Mouse (Mus musculus) brown adipose tissue, adult 24 weeks (tissue): Measurements from ENCODE around the gene Gpr183. TPM values are rescaled to one million over a fixed set of nuclear protein-coding genes. Genes with fewer than 3 reads are reported as not detected.

Experiments
- H3K27ac ChIP-seq: fragments of 200-500 bp; replicated peaks from 2 replicates; pipeline ENCODE4 v1.5.1; 2012; ENCODE audit warnings: low read depth, mild to moderate bottlenecking, low read length
- H3K4me1 ChIP-seq: fragments of 200-500 bp; 2 replicates; pipeline ENCODE4 v1.6.1; 2012; ENCODE audit warnings: low read length, mixed read lengths; ENCODE audit not compliant: control insufficient read depth, insufficient read depth, insufficient read length
- H3K4me3 ChIP-seq: fragments of 200-500 bp; 2 replicates; pipeline ENCODE4 v1.5.1; 2012; ENCODE audit warnings: low read depth, mild to moderate bottlenecking, low read length, moderate library complexity; ENCODE audit not compliant: insufficient read depth
- polyA plus RNA-seq: library from polyadenylated mRNA; stranded (reverse); fragments of >200 nt; gene quantifications from 2 replicates; pipeline ENCODE4 v1.2.4, GENCODE M21; 2012; ENCODE audit not compliant: missing spikeins, insufficient read depth, insufficient read length

The Gpr183 gene
- polyA plus RNA-seq, 1 experiment, result 1.3 TPM

DNA sequence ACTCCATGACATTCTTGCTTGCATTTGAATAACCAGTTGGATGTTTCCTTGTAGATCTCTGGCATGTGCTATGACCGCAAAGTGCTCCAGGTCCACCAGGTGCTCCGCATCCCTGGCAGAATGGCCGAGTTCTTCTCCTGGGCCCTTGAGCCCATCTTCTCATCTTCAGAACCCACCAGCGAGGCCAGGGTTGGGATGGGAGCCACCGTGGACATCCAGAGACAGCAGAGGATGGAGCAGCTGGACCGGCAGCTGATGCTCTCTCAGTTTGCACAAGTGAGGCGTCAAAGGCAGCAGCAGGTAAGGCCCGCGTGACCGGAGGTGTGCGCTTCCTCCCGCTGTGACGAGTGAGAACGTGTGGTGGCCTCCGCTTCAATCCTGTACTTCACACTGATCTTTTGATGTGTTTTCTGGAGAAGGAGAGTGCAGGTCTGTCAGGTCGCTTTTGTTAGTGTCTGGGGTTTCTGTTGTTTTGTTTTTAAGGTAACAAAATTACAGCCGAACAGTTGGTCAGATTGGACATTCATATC lies 29.2 kb upstream of the Gpr183 start:
- Histone ChIP-seq H3K4me3 (no peak overlapping the region), H3K4me1 (peaks cover 8% of the 10 kb centered on the region), H3K27ac (no peak overlapping the region)

DNA sequence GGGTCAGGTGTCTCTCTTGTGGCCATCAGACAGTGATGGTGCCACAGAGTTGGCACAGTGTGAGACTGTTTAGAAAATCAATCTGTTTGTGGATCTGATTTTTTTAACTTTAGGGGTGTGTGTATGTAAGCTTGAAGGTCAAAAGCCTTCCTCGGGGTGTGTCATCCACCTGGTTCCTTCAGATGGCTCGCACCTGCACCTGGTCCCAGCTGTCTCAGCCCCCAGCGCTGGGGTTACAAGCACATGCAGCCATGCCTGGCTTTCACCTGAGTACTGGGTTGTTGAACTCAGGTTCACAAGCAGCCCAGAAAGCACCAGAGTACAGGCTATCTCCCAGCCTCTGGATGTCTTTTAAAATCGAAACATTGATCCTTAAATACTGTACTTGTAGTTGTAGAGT lies 28.6 kb upstream of the Gpr183 start:
- Histone ChIP-seq H3K27ac (no peak overlapping the region), H3K4me1 (peaks cover 8% of the 10 kb centered on the region), H3K4me3 (no peak overlapping the region)

DNA sequence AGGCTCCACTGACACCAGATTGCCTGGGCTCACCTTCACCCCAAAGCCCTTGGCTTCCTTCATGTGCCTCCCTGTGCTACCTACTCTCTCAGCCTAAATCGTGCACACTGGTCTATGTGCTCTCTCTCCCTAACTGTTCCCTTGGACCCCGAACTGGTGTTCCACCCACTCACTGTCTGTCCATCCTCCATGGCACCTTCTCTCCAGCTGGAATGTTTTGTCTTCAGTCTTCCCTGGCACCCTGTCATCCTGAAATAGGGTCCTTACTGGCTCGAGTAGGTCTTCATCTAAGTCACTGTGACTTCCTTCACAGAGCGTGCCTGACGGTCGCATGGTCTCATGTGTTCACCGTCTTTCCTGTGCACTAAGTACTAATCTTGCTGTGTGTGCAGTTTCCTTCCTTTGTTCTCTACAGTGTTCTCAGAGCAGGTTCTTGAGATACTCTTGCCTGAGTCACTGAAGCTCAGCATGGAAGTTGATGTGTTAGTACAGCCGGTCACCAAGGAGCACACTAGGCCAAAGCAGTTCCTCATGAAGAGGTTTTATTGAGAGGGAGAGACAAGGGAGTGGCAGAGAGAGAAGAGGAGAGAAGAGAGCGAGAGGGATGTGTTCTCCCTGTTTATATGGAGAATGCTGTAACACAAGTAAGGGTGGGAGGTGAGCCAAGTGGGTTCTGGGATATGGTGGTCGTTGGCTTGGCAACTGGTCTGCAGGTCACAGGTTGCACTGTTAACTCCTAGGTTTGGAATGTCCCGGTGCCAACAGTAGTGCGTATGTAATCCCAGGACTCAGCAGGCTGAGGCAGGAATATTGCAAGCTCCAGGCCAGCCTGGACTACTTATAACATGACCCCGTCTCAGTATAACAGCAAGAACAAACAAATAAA lies 27.6 kb upstream of the Gpr183 start:
- Histone ChIP-seq H3K27ac (no peak overlapping the region), H3K4me1 (peaks cover 8% of the 10 kb centered on the region), H3K4me3 (no peak overlapping the region)

DNA sequence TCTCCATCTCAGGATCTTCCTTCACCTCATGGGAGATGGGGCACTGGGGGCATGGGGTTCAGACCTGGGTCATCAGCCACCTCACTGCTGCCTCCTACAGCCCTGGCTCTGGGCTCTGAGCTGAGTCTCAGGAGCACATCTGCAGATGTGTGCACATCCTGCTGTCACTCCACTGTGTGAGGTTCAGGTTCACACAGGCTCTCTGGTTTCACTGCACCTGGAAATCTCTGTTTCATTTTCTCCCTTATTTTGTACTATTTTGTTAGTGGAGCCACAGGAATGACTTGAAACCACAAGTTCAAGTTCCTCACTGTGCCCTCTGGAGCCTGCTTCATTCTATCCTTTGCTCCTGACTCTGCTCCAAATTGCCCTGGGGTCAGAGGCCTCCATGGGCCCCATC lies 26.9 kb upstream of the Gpr183 start:
- Histone ChIP-seq H3K4me1 (peaks cover 8% of the 10 kb centered on the region), H3K4me3 (no peak overlapping the region), H3K27ac (no peak overlapping the region)

DNA sequence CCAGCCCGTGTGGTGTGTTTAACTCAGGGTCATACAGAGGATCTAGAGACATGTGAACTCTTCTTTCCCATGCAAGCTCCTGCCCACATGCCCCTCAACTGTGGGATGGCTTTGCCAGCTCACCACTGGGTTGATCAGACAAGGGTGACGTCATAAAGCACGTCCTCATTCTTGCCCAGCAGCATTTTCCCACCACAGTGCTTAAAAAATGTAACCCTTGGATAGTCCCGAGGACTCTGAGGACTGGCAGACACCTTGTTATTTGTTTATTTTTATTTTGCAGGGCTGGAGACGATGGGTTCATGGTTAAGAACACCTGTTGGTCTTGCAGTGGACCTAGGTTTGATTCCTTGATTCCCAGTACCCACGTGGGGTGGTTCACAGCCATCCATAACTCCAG lies 25.9 kb upstream of the Gpr183 start:
- Histone ChIP-seq H3K4me3 (no peak overlapping the region), H3K4me1 (peaks cover 9% of the 10 kb centered on the region), H3K27ac (no peak overlapping the region)

DNA sequence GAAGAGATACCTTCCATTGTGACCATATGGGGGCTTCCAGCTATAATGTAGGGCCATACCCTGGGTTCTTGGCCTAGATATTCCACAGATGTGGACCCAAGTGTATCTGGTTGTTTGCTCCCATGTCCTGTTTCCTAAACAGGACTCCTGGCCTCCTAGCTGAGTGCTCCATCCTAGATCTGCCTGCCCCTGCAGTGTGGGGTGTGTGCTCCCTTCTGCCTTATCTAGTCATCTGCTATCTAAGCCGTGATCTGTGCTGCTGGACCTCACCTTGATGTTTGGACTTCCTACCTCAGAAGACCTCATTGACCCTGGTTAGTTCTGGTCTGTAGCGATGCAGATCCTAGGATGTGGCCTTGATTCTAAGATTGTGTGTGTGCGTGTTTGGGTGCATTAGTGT lies 24.9 kb upstream of the Gpr183 start:
- H3K4me3 ChIP-seq, result no peak overlapping the region
- H3K4me1 ChIP-seq, result peaks cover 9% of the 10 kb centered on the region
- H3K27ac ChIP-seq, result no peak overlapping the region

DNA sequence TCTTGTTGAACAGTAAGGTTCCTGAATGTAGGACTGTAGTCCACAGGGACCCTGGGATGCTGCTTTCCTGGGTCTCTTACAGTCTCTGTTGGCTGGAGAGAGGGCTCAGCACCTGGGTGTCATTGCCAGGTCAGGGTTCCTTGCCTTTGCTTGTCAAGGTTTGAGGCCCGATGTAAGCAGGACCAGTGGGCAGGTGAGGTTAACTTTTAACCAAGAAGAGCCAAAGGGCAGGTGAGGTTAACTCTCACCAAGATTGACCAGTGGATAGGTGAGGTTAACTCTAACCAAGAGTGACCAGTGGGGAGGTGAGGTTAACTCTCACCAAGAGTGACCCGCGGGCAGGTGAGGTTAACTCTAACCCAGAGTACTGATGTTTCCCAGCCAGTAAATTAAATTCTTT lies 24.3 kb upstream of the Gpr183 start:
- no peak overlapping the region for H3K4me3 ChIP-seq
- peaks cover 10% of the 10 kb centered on the region for H3K4me1 ChIP-seq
- H3K27ac ChIP-seq, result no peak overlapping the region

DNA sequence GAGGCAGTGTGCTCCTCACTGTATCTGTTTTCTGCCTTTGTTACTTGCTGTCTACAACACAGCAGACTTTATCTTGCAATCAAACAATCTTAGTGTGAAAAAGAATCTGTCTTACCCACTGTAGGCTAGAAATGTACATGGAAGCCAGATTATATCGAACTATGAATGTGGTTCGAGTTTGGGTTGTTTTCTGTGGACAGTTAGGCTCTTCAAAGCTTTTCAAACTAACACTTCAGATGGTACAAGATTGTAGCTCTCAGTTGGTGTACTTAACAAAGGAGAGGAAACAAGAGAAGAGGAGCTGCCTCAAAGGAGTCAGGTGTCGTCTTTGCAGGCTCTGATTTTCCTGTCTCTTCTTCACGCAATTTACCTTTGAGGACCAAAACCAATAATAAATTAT lies 22.7 kb upstream of the Gpr183 start:
- Histone ChIP-seq H3K27ac (peak overlapping the region; percentile 67; the same call in 1 of the 2 replicates), H3K4me3 (no peak overlapping the region), H3K4me1 (peaks cover 19% of the 10 kb centered on the region)

DNA sequence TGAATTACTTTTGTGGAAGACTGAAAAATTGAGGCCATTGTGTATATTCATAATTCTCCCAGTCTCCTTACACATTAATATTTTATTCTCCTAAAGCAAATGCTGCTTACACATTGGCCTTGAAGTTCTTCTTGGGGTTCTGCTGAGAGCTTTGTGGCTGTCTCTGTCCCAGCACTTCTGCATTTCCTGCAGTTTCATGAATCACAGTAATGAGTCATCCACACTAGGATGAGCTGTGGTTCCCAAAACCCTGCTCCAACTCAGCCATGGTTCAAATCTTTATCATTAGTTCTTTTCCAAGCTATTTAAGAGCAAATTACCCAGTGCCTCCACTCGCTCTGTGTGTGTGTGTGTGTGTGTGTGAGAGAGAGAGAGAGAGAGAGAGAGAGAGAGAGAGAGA lies 22.3 kb upstream of the Gpr183 start:
- Histone ChIP-seq H3K4me3 (no peak overlapping the region), H3K27ac (peak overlapping the region; percentile 67; the same call in 1 of the 2 replicates), H3K4me1 (peaks cover 19% of the 10 kb centered on the region)

DNA sequence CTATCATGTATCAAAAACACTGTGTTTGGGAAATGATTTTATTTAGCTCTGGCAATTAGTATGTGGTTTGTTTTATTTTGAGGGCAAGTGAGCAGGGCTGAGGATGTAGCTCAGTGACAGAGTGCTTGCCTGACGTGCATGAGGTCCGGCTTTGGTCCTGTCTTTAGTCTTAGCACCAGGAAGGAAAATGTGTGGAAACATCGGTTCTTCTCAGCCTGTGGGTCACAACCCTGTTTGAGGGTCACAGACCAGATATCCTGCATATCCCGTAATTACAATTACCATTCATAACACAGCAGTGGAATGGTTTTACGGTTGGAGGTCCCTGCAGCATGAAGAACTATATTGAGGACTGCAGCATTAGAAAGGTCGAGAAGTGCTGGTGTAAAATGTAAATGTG lies 21.0 kb upstream of the Gpr183 start:
- no peak overlapping the region for H3K4me3 ChIP-seq
- peak overlapping the region; percentile 64 for H3K27ac ChIP-seq
- peaks cover 12% of the 10 kb centered on the region for H3K4me1 ChIP-seq

DNA sequence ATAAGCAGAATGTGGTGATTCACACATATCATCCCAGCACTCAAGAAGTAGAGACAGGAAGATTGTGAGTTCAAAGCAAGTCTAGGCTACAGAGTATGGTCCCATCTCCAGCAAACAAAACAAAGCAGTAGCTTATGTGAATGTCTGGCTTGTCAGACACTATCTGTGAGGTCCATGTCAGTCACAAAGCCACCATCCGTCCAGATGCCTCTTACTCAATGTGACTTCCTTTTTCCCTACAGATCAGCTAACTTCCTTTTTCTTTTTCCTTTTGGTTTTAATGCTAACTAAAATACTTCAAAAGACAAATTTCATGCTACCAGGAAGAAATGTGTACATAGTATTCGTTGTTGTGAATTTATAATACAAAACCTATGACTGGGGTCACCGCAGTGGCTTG lies 20.5 kb upstream of the Gpr183 start:
- Histone ChIP-seq H3K27ac (peak overlapping the region; percentile 27; the same call in 1 of the 2 replicates), H3K4me3 (no peak overlapping the region), H3K4me1 (peaks cover 12% of the 10 kb centered on the region)

DNA sequence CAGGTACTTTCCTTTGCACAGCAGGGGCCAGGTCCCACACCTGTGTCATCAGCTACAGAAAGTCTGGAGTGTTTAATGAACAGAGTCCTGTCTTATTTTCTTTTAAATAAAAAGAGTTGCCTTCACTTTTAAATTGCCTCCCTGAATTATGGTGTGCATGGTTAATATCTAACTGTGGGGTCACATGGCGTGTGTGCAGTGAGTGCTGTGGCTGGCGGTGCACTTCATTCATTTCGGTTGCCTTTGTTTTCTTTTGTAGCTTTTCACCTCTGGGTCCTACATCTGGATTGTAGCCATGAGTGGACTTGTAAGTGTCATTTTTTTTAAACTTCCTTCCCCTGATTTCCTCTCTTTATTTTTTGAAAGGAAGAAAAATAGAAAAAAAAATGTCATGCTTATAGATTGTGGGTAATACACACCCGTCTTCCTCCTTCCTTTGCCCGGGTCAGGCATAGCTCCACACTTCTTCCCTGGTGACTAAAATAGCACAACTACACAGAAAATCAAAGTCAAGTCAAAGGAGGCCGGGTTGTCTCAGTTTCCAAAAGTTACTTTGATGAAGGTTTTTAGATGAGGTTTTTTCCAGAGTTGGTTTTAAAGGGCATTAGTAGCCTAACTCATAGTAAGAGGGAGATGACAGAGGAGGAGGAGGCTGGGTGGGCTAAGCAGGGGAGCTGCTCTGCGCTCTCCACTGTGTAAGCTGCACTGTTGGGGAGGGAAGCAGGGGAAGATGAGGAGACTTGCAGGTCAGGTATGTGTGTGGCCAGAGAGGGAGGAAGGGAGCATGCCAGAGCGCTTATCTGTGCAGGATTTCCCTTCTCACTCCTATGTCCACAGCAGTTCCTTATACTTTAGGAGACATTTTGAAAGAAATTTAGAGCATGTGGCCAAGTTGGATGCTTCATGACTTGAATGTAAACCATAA lies 18.3 kb upstream of the Gpr183 start:
- H3K27ac ChIP-seq, result peak overlapping the region; percentile 60; the same call in 1 of the 2 replicates

DNA sequence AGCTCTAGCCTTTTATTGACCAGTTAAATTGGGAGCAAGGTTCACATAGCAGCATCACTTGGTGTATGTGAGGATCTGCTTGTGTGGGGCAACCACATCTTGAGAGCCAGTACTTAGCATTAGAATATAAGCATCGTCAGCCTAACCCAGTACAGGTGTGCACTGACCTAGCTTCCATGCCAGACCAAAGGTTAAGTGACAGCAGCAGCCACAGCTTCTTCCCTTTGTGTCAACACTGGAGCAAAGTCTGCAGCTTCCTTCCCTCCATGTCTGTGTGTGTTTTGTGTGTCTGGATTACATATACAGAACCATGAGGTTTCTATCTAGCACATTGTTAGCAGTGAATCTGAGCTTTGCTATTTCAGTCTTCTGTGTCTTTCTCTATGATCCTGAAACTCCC lies 16.5 kb upstream of the Gpr183 start:
- H3K27ac ChIP-seq, result no peak overlapping the region
- H3K4me3 ChIP-seq, result no peak overlapping the region
- peaks cover 12% of the 10 kb centered on the region for H3K4me1 ChIP-seq

More for the DNA sequence above, 18.3 kb upstream of the Gpr183 start:
- Histone ChIP-seq H3K4me1 (peaks cover 12% of the 10 kb centered on the region), H3K4me3 (no peak overlapping the region)

DNA sequence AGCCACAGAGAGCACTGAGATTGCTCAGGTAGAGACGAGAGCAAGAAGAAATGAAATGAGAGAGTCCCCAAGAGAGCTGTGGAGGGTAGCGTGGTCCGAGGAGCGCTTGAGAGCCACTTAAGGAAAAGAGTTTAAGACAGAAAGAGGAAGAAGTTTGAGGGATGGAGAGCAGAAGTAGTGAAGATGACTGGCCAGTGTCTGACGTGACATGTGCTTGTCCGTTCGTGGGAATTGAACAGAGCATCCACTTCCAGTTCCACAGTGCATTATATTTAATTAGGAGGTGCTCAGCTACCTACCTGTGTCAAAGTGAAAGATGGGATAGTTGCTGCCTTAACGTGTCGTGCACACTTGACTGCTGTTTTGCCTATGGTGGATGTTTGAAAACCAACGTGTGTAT lies 8.1 kb upstream of the Gpr183 start:
- Histone ChIP-seq H3K4me3 (no peak overlapping the region), H3K27ac (no peak overlapping the region), H3K4me1 (no peaks in the 10 kb centered on the region)

DNA sequence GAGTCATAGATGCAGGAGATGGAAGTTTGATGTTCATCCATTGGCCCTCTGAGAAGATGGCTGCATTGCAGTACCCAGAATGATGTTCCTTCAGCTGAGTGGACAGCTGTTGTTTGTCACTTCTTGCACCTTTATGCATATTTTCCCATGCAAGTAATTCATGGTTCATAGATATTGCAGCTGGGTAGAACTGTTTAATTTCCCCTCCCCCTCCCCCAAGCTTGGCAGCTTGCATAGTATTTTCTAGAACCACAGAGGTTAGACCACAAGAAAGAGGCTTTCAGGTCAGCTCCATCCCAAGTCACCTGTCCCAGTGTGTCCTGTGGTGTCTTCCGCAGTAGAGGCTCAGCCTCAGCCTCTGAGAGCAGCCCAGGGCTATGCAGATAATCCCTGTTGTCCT lies 5.4 kb upstream of the Gpr183 start:
- Histone ChIP-seq H3K4me1 (no peaks in the 10 kb centered on the region), H3K4me3 (no peak overlapping the region), H3K27ac (no peak overlapping the region)
